Mouse (Mus musculus): Measurements from ENCODE around the gene Epb41l4b. TPM values are rescaled to one million over a fixed set of nuclear protein-coding genes. Genes with fewer than 3 reads are reported as not detected.

Epb41l4b gene
- 4.6 and 8.2 TPM in 2 replicates for polyA plus RNA-seq (2012; rRNA removed)

GRCm38 (mm10) chr4:57143026-57143937 lies at the start of gene Epb41l4b:
Epb41l4b (minus strand) TSS chr4:57143437.

GRCm38 (mm10) chr4:56990215-56990584 lies 153.0 kb downstream of the Epb41l4b start, which contains the start of gene Frrs1l:
Frrs1l (minus strand) TSS chr4:56990391.

DNA sequence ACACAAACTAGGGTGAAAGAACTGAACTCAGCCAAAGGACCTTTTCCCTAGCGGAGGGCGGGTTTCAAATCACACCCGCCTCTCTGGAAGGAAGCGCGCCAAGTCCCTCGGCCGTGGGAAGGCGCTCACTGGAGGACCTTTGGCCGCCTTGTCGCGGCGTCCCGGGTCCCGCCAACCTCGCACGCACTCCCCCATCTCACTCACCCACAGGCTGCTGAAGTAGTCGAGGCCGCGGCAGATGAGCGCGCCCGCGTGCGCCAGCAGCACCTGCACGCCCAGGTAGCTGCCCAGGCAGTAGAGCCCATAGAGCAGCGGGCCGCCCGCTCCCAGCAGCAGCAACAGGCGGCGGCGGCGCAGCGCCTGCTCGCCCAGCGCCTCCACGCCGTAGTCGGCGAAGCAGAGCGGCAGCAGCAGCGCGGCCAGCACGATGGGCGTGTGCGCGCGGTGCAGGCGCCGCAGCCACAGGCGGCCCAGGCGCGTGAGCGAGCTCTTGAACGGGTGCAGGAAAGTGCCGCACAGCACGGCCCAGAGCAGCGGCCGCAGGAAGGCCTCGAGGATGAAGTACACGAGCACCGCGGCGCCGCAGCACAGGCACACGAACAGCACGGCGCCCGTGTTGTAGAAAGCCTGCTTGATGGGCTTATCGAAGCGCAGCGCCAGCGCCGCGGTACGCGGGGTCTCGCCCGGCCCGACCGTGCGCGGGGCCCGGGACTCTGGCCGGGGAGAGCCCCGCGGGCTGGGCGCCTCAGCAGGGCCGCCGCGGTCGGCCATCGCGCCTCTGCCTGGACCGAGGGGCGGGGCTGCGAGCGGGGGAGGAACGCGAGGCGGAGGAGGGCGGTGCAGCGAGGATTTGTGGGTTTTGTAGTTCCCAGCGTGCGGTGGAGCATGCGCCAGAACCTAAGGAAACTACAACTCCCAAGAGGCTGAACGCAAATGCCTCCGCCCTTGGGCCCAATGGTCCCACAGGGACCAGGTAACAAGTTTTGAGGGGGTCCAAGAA lies 196.3 kb downstream of the Epb41l4b start, which contains the start of gene Tmem245:
Tmem245 (minus strand) TSS at position 797 of the 1,000 bp plus-strand sequence.

Other genes starting within 250 kb of the Epb41l4b start
- 9.8 and 10.0 TPM in 2 replicates for gene Tmem245, start 196.0 kb downstream of the Epb41l4b start, polyA plus RNA-seq (2012; rRNA removed)
- 10.1 TPM in 2 replicates for gene Frrs1l, start 153.0 kb downstream of the Epb41l4b start, polyA plus RNA-seq (2012; rRNA removed)
- gene Ptpn3, start 158.4 kb upstream of the Epb41l4b start, polyA plus RNA-seq (2012; rRNA removed): 3.2 and 5.2 TPM in 2 replicates